In genomic region chr5:109950281-109950680, GRCm38 (mm10) we compare ENCODE assay signal across 25 mouse cellular contexts. TPM values are rescaled to one million over a fixed set of nuclear protein-coding genes. Genes with fewer than 3 reads are reported as not detected.
"Had no signal": no experiment of that assay in that cellular context is flagged by ENCODE, and none has a peak within 500 bp of the region (broad histone marks: within the 10 kb centered on the region; RNA-seq: fewer than 3 reads in every experiment).

No protein-coding gene starts in this region.

- H3K27ac ChIP-seq: embryonic facial prominence, embryonic 10.5 days; embryonic facial prominence, embryonic 12.5 days; embryonic facial prominence, embryonic 13.5 days; embryonic facial prominence, embryonic 15.5 days; forebrain, embryonic 10.5 days; forebrain, embryonic 12.5 days; forebrain, embryonic 13.5 days; forebrain, embryonic 15.5 days; gastrocnemius, adult 2 months; heart, adult 2 months; heart, embryonic 10.5 days had no signal

- H3K9ac ChIP-seq: embryonic facial prominence, embryonic 12.5 days; embryonic facial prominence, embryonic 13.5 days; embryonic facial prominence, embryonic 15.5 days; forebrain, embryonic 12.5 days; forebrain, embryonic 13.5 days; forebrain, embryonic 15.5 days; forebrain, postnatal 0 days; heart, embryonic 12.5 days had no signal

- H3K36me3 ChIP-seq: embryonic facial prominence, embryonic 10.5 days; embryonic facial prominence, embryonic 12.5 days; embryonic facial prominence, embryonic 13.5 days; embryonic facial prominence, embryonic 15.5 days; forebrain, embryonic 10.5 days; forebrain, embryonic 12.5 days; forebrain, embryonic 15.5 days; heart, embryonic 10.5 days; heart, embryonic 12.5 days had no signal

- H3K27me3 ChIP-seq: embryonic facial prominence, embryonic 12.5 days; embryonic facial prominence, embryonic 13.5 days; embryonic facial prominence, embryonic 15.5 days; forebrain, embryonic 12.5 days; forebrain, embryonic 13.5 days; forebrain, embryonic 15.5 days; heart, embryonic 12.5 days had no signal

- H3K9me3 ChIP-seq: embryonic facial prominence, embryonic 10.5 days; embryonic facial prominence, embryonic 12.5 days; embryonic facial prominence, embryonic 13.5 days; embryonic facial prominence, embryonic 15.5 days; forebrain, embryonic 10.5 days; forebrain, embryonic 12.5 days; forebrain, embryonic 13.5 days; forebrain, embryonic 15.5 days; heart, embryonic 10.5 days; heart, embryonic 12.5 days had no signal

- H3K4me1 ChIP-seq: embryonic facial prominence, embryonic 10.5 days; embryonic facial prominence, embryonic 12.5 days; embryonic facial prominence, embryonic 13.5 days; embryonic facial prominence, embryonic 15.5 days; forebrain, embryonic 10.5 days; forebrain, embryonic 12.5 days; forebrain, embryonic 13.5 days; forebrain, embryonic 15.5 days; heart, embryonic 10.5 days; heart, embryonic 12.5 days had no signal

- DNase-seq: cerebellum, postnatal 14 days; cerebellum, postnatal 25 days; cerebellum, postnatal 36 days; embryo, embryonic 11 days; forebrain, postnatal 0 days; gastrocnemius, adult 2 months; gastrocnemius, postnatal 10 days; gastrocnemius, postnatal 14 days; gastrocnemius, postnatal 25 days; gastrocnemius, postnatal 36 days; heart, adult 11 months; heart, adult 18-20 months; heart, adult 2 months had no signal

- H3K4me3 ChIP-seq: embryonic facial prominence, embryonic 10.5 days; embryonic facial prominence, embryonic 12.5 days; embryonic facial prominence, embryonic 13.5 days; embryonic facial prominence, embryonic 15.5 days; erythroblast, embryonic 14.5 days; forebrain, embryonic 10.5 days; forebrain, embryonic 12.5 days; forebrain, embryonic 13.5 days; forebrain, embryonic 15.5 days; gastrocnemius, adult 2 months; heart, adult 2 months; heart, embryonic 10.5 days; heart, embryonic 12.5 days had no signal

RNA-seq across cellular contexts. Expression of gene Gm15446, which starts 27.1 kb away (rescaled TPM):
- polyA plus RNA-seq: cortical plate, adult 2 months; erythroblast, embryonic 14.5 days had no signal
